Mouse (Mus musculus) heart, adult 2 months (tissue): Measurements from ENCODE around the gene AW549877.

Experiments used
- CTCF ChIP-seq: fragments of 200-600 bp; IDR thresholded peaks from 2 replicates; pipeline ENCODE4 v1.8.1; 2022; ENCODE audit warnings: antibody characterized with exemption, mild to moderate bottlenecking, moderate library complexity
- EP300 ChIP-seq: fragments of 200-500 bp; IDR thresholded peaks from 2 replicates; pipeline ENCODE4 v1.6.1; 2011; ENCODE audit warnings: low read depth, low read length, control low read depth; ENCODE audit not compliant: insufficient read depth
- POLR2A ChIP-seq: fragments of 200-500 bp; IDR thresholded peaks from 2 replicates; pipeline ENCODE4 v1.6.1; 2011; ENCODE audit warnings: mild to moderate bottlenecking, low read depth, low read length, control low read depth; ENCODE audit not compliant: insufficient read depth

GRCm38 (mm10) chr15:4043032-4043471 is 47.5 kb upstream of the AW549877 start:
- TF ChIP-seq EP300 (no peak), CTCF (peak; percentile 85), POLR2A (no peak)
